Mouse (Mus musculus) intestine, embryonic 14.5 days (tissue): Measurements from ENCODE around the gene Dhdh. TPM values are rescaled to one million over a fixed set of nuclear protein-coding genes. Genes with fewer than 3 reads are reported as not detected.

Experiments used
- microRNA-seq: library from miRNA; unstranded; fragments of <30 nt; microRNA quantifications from one replicate; pipeline ENCODE4, GENCODE M21; 2016
- polyA plus RNA-seq: library from polyadenylated mRNA; unstranded; fragments of >200 nt; fragmentation: Nextera tagmentation; extraction: Ambion mirVana; gene quantifications from 2 replicates; pipeline ENCODE4 v1.2.1, GENCODE M21; 2014

Gene Dhdh
- polyA plus RNA-seq, 1 experiment from 2014 or later, result 3.5 TPM

Small RNA genes within 50 kb of the gene (microRNA-seq; reads per million reads assigned to microRNA genes)
- gene Gm22133, result not detected

Other genes starting within 250 kb of the Dhdh start
- 2.6 and 3.0 TPM in 2 replicates for gene Cd37, start 249.7 kb downstream of the Dhdh start, polyA plus RNA-seq
- 0.24 TPM in 1 of 2 replicates, not detected in the other for gene Slc6a16, start 247.7 kb downstream of the Dhdh start, polyA plus RNA-seq
- gene Slc6a21, start 211.3 kb downstream of the Dhdh start, polyA plus RNA-seq, result not detected in 2 replicates
- gene Trpm4, start 155.0 kb downstream of the Dhdh start, polyA plus RNA-seq, result 18.7 and 21.3 TPM in 2 replicates
- gene Hrc, start 153.5 kb downstream of the Dhdh start, polyA plus RNA-seq, result 0.58 and 0.63 TPM in 2 replicates
- gene Ppfia3, start 121.8 kb downstream of the Dhdh start, polyA plus RNA-seq, result 5.5 and 5.8 TPM in 2 replicates
- 3.0 and 3.2 TPM in 2 replicates for gene Lin7b, start 118.2 kb downstream of the Dhdh start, polyA plus RNA-seq
- 77.1 and 86.0 TPM in 2 replicates for gene Snrnp70, start 93.1 kb downstream of the Dhdh start, polyA plus RNA-seq
- 0.11 TPM in 1 of 2 replicates, not detected in the other for gene Kcna7, start 83.2 kb downstream of the Dhdh start, polyA plus RNA-seq
- gene Ntf5, start 75.1 kb downstream of the Dhdh start, polyA plus RNA-seq, result 2.3 and 3.9 TPM in 2 replicates
- gene Lhb, start 68.0 kb downstream of the Dhdh start, polyA plus RNA-seq, result 0.38 and 0.47 TPM in 2 replicates
- gene Gys1, start 54.0 kb downstream of the Dhdh start, polyA plus RNA-seq, result 36.0 and 36.2 TPM in 2 replicates
- 164 and 174 TPM in 2 replicates for gene Ruvbl2, start 50.7 kb downstream of the Dhdh start, polyA plus RNA-seq
- 4,654 and 4,671 TPM in 2 replicates for gene Ftl1, start 28.9 kb downstream of the Dhdh start, polyA plus RNA-seq
- 134 and 139 TPM in 2 replicates for gene Bax, start 21.9 kb downstream of the Dhdh start, polyA plus RNA-seq
- gene Tulp2, start 6.9 kb downstream of the Dhdh start, polyA plus RNA-seq, result 1.8 and 2.3 TPM in 2 replicates
- gene Gm45808, start 2.0 kb downstream of the Dhdh start, polyA plus RNA-seq, result not detected in 2 replicates
- gene Nucb1, start 21.6 kb upstream of the Dhdh start, polyA plus RNA-seq, result 192 and 204 TPM in 2 replicates
- gene Ppp1r15a, start 37.5 kb upstream of the Dhdh start, polyA plus RNA-seq, result 14.7 and 15.0 TPM in 2 replicates
- 0.97 and 1.5 TPM in 2 replicates for gene Plekha4, start 37.5 kb upstream of the Dhdh start, polyA plus RNA-seq
- 2.3 and 2.5 TPM in 2 replicates for gene Hsd17b14, start 66.1 kb upstream of the Dhdh start, polyA plus RNA-seq
- gene Bcat2, start 81.3 kb upstream of the Dhdh start, polyA plus RNA-seq, result 56.7 and 60.1 TPM in 2 replicates
- gene Fgf21, start 126.7 kb upstream of the Dhdh start, polyA plus RNA-seq, result 0.19 and 0.58 TPM in 2 replicates
- 0.65 and 0.70 TPM in 2 replicates for gene Fut1, start 128.5 kb upstream of the Dhdh start, polyA plus RNA-seq
- gene Izumo1, start 133.0 kb upstream of the Dhdh start, polyA plus RNA-seq, result 0.13 and 0.27 TPM in 2 replicates
- 7.7 and 9.1 TPM in 2 replicates for gene Rasip1, start 138.7 kb upstream of the Dhdh start, polyA plus RNA-seq
- gene Mamstr, start 151.2 kb upstream of the Dhdh start, polyA plus RNA-seq, result 5.1 and 6.8 TPM in 2 replicates
- gene Fut2, start 177.6 kb upstream of the Dhdh start, polyA plus RNA-seq, result 7.9 and 8.3 TPM in 2 replicates
- 0.80 and 0.83 TPM in 2 replicates for gene Ntn5, start 195.2 kb upstream of the Dhdh start, polyA plus RNA-seq
- 4.8 and 6.0 TPM in 2 replicates for gene Sec1, start 205.6 kb upstream of the Dhdh start, polyA plus RNA-seq
- gene Car11, start 211.0 kb upstream of the Dhdh start, polyA plus RNA-seq, result 7.3 and 8.2 TPM in 2 replicates
- 3.7 and 4.0 TPM in 2 replicates for gene Dbp, start 216.3 kb upstream of the Dhdh start, polyA plus RNA-seq
- 1,434 and 1,450 TPM in 2 replicates for gene Rpl18, start 226.7 kb upstream of the Dhdh start, polyA plus RNA-seq
- 27.3 and 28.1 TPM in 2 replicates for gene Sphk2, start 229.2 kb upstream of the Dhdh start, polyA plus RNA-seq
- gene Fam83e, start 232.4 kb upstream of the Dhdh start, polyA plus RNA-seq, result 4.1 and 5.8 TPM in 2 replicates
- gene Spaca4, start 237.0 kb upstream of the Dhdh start, polyA plus RNA-seq, result 0.45 TPM in 1 of 2 replicates, not detected in the other